Mouse (Mus musculus) G1E (cell line): ENCODE data around the gene Med27.

Experiments used
- CTCF ChIP-seq: IDR thresholded peaks from 2 replicates; pipeline ENCODE4 v1.5.1; 2012; ENCODE audit warnings: low read depth, low read length, inconsistent platforms, mixed read lengths
- GATA1 ChIP-seq: IDR thresholded peaks from 2 replicates; pipeline ENCODE4 v1.6.1; 2012; ENCODE audit warnings: borderline replicate concordance, low read length, inconsistent platforms, mixed read lengths
- POLR2AphosphoS5 ChIP-seq: IDR thresholded peaks from 2 replicates; pipeline ENCODE4 v1.6.1; 2012; ENCODE audit warnings: low read depth, low read length, inconsistent platforms; ENCODE audit not compliant: insufficient replicate concordance
- TAL1 ChIP-seq: conservative IDR thresholded peaks from 2 replicates; pipeline ENCODE4 v1.6.1; 2012; ENCODE audit warnings: low read depth, low read length, inconsistent platforms, mixed read lengths

GRCm38 (mm10) chr2:29383133-29383532 lies 36.5 kb downstream of the Med27 start:
- TF ChIP-seq CTCF (no peak), GATA1 (no peak), POLR2AphosphoS5 (no peak), TAL1 (no peak)
